Mouse (Mus musculus): ENCODE results near the gene Cutc. TPM values are rescaled to one million over a fixed set of nuclear protein-coding genes. Genes with fewer than 3 reads are reported as not detected.

Cutc gene
- total RNA-seq, 2 experiments from 2014 or later: 17.8 to 18.1 TPM

- DNase-seq (ENCODE audit: low spot score): no peak
These were observed 41.2 kb downstream of the Cutc start for GRCm38 (mm10) chr19:43793951-43794350.

DNA sequence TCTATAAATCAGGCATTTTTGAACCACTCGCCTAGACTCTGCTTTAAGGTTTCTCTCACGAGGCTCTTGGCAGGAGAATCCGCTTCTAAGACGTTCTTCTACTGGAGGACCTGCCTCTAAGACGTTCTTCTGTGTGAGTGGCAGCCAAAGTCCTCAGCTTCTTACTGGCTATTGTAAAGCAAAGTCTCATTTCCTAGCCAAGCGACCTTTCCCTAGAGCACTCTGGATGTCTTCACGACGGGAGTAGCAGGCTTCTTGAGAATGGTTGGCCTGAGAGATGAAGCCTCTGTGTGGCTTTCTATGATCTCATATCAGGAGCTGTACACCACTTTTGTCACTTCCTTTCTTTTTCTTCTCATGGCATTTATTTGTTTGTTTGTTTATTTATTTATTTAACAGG is 42.7 kb downstream of the Cutc start:
- no peak for DNase-seq (ENCODE audit: low spot score)

- DNase-seq (ENCODE audit: low spot score): no peak
These were observed 44.4 kb downstream of the Cutc start for GRCm38 (mm10) chr19:43797216-43797615.

DNA sequence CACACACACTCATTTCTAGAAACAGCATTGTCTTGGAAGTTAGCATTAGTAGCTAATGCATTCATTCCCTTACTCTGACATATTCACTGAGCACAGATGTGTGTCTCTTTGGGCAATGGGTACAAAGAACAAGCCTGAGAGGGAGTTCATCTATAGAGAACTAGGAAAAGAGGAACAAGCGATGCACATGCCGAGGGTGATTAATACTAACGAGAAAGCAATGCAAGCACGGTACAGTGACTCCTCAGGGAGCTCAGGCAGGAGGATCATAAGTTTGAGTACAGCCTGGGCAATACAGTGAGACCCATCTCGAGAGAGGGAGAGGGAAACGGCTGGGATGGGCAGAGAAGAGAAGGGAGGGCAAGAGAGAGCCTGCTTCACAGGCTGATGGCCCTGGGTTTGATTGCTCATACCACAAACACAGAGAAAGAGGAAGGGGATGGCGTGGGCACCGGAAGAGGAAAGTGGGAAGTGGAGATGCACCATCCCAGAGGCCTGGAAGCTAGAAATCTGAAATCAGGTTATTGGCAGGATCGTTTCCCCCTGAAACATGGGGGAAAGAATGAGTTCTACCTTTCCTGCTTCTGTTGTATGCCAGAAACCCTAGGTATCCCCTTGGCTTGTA is 48.7 kb downstream of the Cutc start:
- DNase-seq (ENCODE audit: low spot score): no peak

GRCm38 (mm10) chr19:43803866-43804265 is 51.1 kb downstream of the Cutc start:
- no peak for DNase-seq (ENCODE audit: low spot score)

GRCm38 (mm10) chr19:43809331-43809730 is 56.5 kb downstream of the Cutc start:
- no peak for DNase-seq (ENCODE audit: low spot score)

DNA sequence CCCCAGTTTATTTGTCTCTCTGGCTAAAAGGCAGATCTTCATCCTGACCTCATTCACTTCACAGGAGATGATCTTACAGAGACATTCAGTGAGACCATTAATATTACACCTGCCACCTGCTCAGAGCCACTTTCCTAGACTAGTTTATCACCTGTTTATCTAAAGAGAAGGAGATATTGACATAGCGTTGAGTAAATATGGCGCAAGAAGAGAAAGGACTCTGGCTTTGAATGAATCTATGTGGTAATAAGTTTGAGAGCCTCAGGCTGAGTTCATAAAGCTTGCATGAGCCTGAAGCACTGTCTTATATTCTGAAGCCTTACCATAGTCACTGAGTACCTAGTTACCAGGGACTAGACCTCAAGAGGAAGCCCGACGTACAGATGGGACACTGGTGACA is 58.6 kb downstream of the Cutc start:
- DNase-seq (ENCODE audit: low spot score): no peak

- DNase-seq (ENCODE audit: low spot score): no peak
These were observed 60.5 kb downstream of the Cutc start for GRCm38 (mm10) chr19:43813315-43813714.

GRCm38 (mm10) chr19:43815661-43816414 is 63.0 kb downstream of the Cutc start:
- peak; percentile 9 for DNase-seq (ENCODE audit: low spot score)

Other genes starting within 250 kb of the Cutc start
- gene Got1, start 228.4 kb upstream of the Cutc start, total RNA-seq (2021): 100 to 1,000 TPM; 394 to 432 TPM
- not detected for gene Nkx2-3, start 140.7 kb upstream of the Cutc start, total RNA-seq (2021)
- 10 to 100 TPM; 26.2 to 34.0 TPM for gene Slc25a28, start 78.1 kb upstream of the Cutc start, total RNA-seq (2021)
- gene Entpd7, start 63.3 kb upstream of the Cutc start, total RNA-seq (2021): 1 to 10 TPM in 1 of 2 experiments, under 1 TPM in 1; 0.74 to 1.6 TPM
- 10 to 100 TPM; 13.0 to 16.6 TPM for gene Cox15, start within 50 bp of the Cutc start, total RNA-seq (2021)
- under 1 TPM; 0.07 to 0.16 TPM for gene Abcc2, start 29.2 kb downstream of the Cutc start, total RNA-seq (2021)
- gene Dnmbp, start 187.2 kb downstream of the Cutc start, total RNA-seq (2021): 10 to 100 TPM; 12.0 TPM
- under 1 TPM; 0.25 to 0.90 TPM for gene Cpn1, start 233.6 kb downstream of the Cutc start, total RNA-seq (2021)

Data from gastrocnemius, adult 18-20 months (tissue).